Mouse (Mus musculus) limb, embryonic 14.5 days (tissue): ENCODE data around the gene Zmat5. TPM values are rescaled to one million over a fixed set of nuclear protein-coding genes. Genes with fewer than 3 reads are reported as not detected.

Experiments used
- ATAC-seq: fragments of 200-750 bp; cut with Nextera tagmentation; 2 replicates; pipeline ENCODE4 v1.8.0; 2017; ENCODE audit warnings: low read depth, moderate number of reproducible peaks, moderate TSS enrichment; ENCODE audit not compliant: low FRiP score
- DNase-seq: peaks from one replicate; pipeline ENCODE4 v3.0.0-alpha.2; 2015; ENCODE audit warnings: low spot score
- H3K27ac ChIP-seq: fragments of 300-500 bp; sonication (generic); replicated peaks from 2 replicates; pipeline ENCODE4 v1.5.1; 2014; ENCODE audit warnings: low read depth, mild to moderate bottlenecking, low read length, moderate library complexity, mixed read lengths
- H3K27me3 ChIP-seq: fragments of 300-500 bp; sonication (generic); 2 replicates; pipeline ENCODE4 v1.6.1; 2014; ENCODE audit warnings: low read length, mixed read lengths; ENCODE audit not compliant: control insufficient read depth, insufficient read depth
- H3K36me3 ChIP-seq: fragments of 300-500 bp; sonication (generic); 2 replicates; pipeline ENCODE4 v1.6.1; 2014; ENCODE audit warnings: mild to moderate bottlenecking, low read length, moderate library complexity, mixed read lengths; ENCODE audit not compliant: control insufficient read depth, insufficient read depth
- H3K4me1 ChIP-seq: fragments of 300-500 bp; sonication (generic); 2 replicates; pipeline ENCODE4 v1.6.1; 2014; ENCODE audit warnings: antibody characterized with exemption, low read length, mixed read lengths; ENCODE audit not compliant: control insufficient read depth, insufficient read depth
- H3K4me2 ChIP-seq: fragments of 300-500 bp; sonication (generic); replicated peaks from 2 replicates; pipeline ENCODE4 v1.6.1; 2014; ENCODE audit warnings: low read depth, mild to moderate bottlenecking, low read length, moderate library complexity; ENCODE audit not compliant: severe bottlenecking
- H3K4me3 ChIP-seq: fragments of 300-500 bp; sonication (generic); replicated peaks from 2 replicates; pipeline ENCODE4 v1.5.1; 2014; ENCODE audit warnings: low read length
- H3K9ac ChIP-seq: fragments of 300-500 bp; sonication (generic); 2 replicates; pipeline ENCODE4 v1.6.1; 2014; ENCODE audit warnings: mild to moderate bottlenecking, low read depth, low read length, moderate library complexity; ENCODE audit not compliant: severe bottlenecking
- H3K9me3 ChIP-seq: fragments of 300-500 bp; sonication (generic); 2 replicates; pipeline ENCODE4 v1.6.1; 2016; ENCODE audit warnings: low read length; ENCODE audit not compliant: control insufficient read depth
- POLR2A ChIP-seq: fragments of 200-500 bp; IDR thresholded peaks from 2 replicates; pipeline ENCODE4 v1.8.0; 2012; ENCODE audit warnings: inconsistent platforms, mild to moderate bottlenecking, moderate library complexity, borderline replicate concordance; ENCODE audit not compliant: insufficient read depth, insufficient read length; ENCODE audit errors: extremely low read depth
- WGBS: fragments of 180-500 bp; shearing (Covaris S2); extraction: QIAGEN DNeasy Blood & Tissue Kit; methylation state at CpG from one replicate; pipeline ENCODE4 v1.1.7; 2014; 5-methylcytosine and 5-hydroxymethylcytosine counted together
- polyA plus RNA-seq, 2 experiments: library from polyadenylated mRNA; depleted of rRNA in 1 of 2; stranded (reverse) in 1 of 2; unstranded in 1 of 2; fragments of >200 nt; fragmentation: Nextera tagmentation in 1 of 2; extraction: Ambion mirVana in 1 of 2; gene quantifications; 2 replicates each; pipeline versions ENCODE4 v1.2.1 to v1.2.3; 2012 to 2014

The Zmat5 gene
- polyA plus RNA-seq, 2 experiments = 42.1 to 56.4 TPM

DNA sequence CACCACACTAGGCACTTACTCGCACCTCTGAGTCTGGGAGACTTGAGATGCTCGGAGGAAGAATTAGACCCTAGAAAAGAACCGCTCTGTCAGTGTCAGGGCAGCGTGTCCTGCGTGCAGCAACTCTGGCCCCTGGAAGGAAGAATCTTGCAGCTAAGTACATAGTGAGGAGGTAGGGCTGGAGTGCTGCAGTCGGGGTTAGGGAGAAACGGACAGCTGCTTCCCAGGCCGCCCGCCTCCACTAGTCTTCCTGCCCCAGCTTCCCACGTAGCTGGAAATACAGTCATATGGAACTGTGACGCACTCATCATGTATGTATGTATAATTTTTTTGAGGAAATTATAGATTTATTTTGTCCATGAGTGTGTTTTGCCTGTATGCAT is 42.0 kb upstream of the Zmat5 start:
- WGBS = 92% methylated on average over 11 of the region's 11 CpGs

DNA sequence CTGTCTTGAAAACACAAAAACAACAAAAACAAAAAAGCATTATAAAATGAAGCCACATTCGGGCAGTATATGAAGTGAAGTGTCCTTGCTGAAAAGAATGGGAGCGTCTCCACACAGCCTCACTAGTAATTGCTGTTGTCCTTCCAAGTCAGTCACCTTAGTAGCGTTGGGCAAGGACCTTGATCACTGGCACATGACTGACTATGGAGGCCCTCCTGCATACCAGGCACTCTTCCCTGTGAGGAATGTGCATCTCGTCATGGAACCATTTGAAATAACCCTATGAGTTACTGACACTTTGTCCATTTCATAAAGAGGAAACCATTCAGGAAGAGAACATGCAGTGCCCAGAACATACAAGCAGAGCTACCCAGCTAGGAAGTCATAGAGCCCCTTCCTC is 32.7 kb upstream of the Zmat5 start:
- no peak overlapping the region for H3K27ac ChIP-seq
- no peak overlapping the region for H3K4me2 ChIP-seq
- H3K27me3 ChIP-seq = no peaks in the 10 kb centered on the region
- no peak for TF ChIP-seq POLR2A
- no peaks in the 10 kb centered on the region for H3K9me3 ChIP-seq
- no peak overlapping the region for H3K4me3 ChIP-seq
- 85% methylated on average over 4 of the region's 4 CpGs for WGBS
- ATAC-seq (no peak), DNase-seq (no peak)
- peaks cover 54% of the 10 kb centered on the region for H3K36me3 ChIP-seq
- no peaks in the 10 kb centered on the region for H3K4me1 ChIP-seq
- H3K9ac ChIP-seq = no peak overlapping the region

More for the DNA sequence above, 42.0 kb upstream of the Zmat5 start:
- ATAC-seq (no peak), DNase-seq (no peak)
- Histone ChIP-seq H3K9me3 (no peaks in the 10 kb centered on the region), H3K4me3 (no peak overlapping the region), H3K36me3 (peaks cover 56% of the 10 kb centered on the region), H3K4me1 (no peaks in the 10 kb centered on the region), H3K9ac (no peak overlapping the region), H3K4me2 (no peak overlapping the region), H3K27me3 (no peaks in the 10 kb centered on the region), H3K27ac (no peak overlapping the region)
- TF ChIP-seq POLR2A = no peak

DNA sequence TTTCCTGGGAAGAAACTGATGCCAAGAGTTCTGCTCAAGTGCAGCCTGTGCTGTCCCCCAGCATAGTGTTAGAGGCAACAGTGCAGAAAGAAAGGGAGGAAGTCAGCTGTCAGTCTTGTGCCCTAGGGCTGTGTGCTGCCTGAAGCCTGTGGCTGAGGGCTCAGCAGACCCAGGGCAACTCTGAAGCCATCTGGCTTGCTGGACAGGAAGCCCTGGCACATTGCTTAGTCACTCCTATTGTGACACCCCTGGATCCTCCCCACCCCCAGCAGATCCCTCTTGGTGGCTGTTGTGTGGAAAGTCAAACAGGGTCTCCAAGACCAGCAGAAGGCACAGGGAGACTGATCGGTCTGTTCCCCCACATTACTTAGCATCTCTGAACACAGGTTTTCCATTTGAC is 29.9 kb upstream of the Zmat5 start:
- H3K4me2 ChIP-seq = no peak overlapping the region
- no peak overlapping the region for H3K9ac ChIP-seq
- WGBS = 100% methylated on average over 1 of the region's 1 CpGs
- no peak for TF ChIP-seq POLR2A
- DNase-seq (no peak), ATAC-seq (no peak)
- no peaks in the 10 kb centered on the region for H3K27me3 ChIP-seq
- H3K4me1 ChIP-seq = peaks cover 8% of the 10 kb centered on the region; the same call in 1 of the 2 replicates
- peaks cover 56% of the 10 kb centered on the region for H3K36me3 ChIP-seq
- H3K9me3 ChIP-seq = no peaks in the 10 kb centered on the region
- no peak overlapping the region for H3K4me3 ChIP-seq
- H3K27ac ChIP-seq = no peak overlapping the region

DNA sequence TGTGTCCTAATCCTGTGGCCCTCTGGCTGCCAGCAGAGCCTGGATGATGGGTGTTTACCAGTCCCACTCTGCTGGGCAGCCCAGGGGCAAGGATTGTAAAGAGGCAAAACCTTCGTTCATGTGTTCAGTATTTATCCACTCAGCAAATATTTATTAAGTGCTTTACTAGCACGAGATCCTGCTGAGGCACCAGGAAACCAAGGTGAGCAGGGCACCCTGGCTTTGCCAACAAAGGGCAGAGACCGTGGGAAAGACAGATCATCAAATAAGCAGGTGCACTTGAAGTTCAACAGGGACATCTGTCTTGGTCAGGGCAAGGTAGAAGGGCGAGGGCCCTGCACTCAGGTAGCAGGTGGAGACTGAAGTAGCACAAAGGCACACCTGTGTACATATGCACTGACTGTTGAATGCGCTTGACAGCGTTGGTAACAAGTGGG is 29.3 kb upstream of the Zmat5 start:
- ATAC-seq = no peak
- no peak for TF ChIP-seq POLR2A
- no peak for DNase-seq
- peaks cover 12% of the 10 kb centered on the region for H3K4me1 ChIP-seq
- H3K27ac ChIP-seq = no peak overlapping the region
- WGBS = 79% methylated on average over 6 of the region's 6 CpGs
- no peaks in the 10 kb centered on the region for H3K27me3 ChIP-seq
- no peak overlapping the region for H3K4me3 ChIP-seq
- H3K36me3 ChIP-seq = peaks cover 54% of the 10 kb centered on the region
- no peak overlapping the region for H3K4me2 ChIP-seq
- H3K9me3 ChIP-seq = no peaks in the 10 kb centered on the region
- H3K9ac ChIP-seq = no peak overlapping the region

DNA sequence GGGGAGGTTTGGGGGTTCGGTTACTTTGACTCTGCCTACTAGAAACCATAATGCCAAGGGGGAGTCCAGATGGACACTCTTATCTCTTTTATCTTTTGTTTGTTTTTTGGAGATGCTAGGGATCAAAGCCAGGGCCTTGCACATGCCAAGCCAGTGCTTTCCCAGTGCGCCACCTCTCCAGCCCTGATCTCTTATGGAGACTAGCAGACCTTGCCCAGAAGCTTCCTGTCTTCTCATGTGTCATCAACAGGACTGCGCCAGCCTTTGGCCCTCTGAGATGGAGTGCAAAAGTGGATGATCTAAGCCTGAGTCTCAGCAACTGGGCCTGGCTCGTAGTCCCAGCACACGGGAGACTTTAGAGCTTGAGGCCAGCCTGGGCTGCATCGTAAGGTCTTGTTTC is 28.8 kb upstream of the Zmat5 start:
- no peak for ATAC-seq
- Histone ChIP-seq H3K4me3 (no peak overlapping the region), H3K27ac (no peak overlapping the region), H3K36me3 (peaks cover 53% of the 10 kb centered on the region), H3K9me3 (no peaks in the 10 kb centered on the region), H3K27me3 (no peaks in the 10 kb centered on the region), H3K9ac (no peak overlapping the region), H3K4me2 (no peak overlapping the region), H3K4me1 (peaks cover 12% of the 10 kb centered on the region)
- 92% methylated on average over 6 of the region's 6 CpGs for WGBS
- DNase-seq = no peak
- TF ChIP-seq POLR2A = no peak
